Mouse (Mus musculus) testis, adult 2 months (tissue): ENCODE data around the gene Irf6.

Experiments used
- CTCF ChIP-seq: fragments of 200-500 bp; IDR thresholded peaks from 2 replicates; pipeline ENCODE4 v1.5.1; 2012; ENCODE audit warnings: low read depth, mild to moderate bottlenecking, inconsistent platforms, low read length, moderate library complexity; ENCODE audit not compliant: control insufficient read depth, insufficient read depth, insufficient replicate concordance
- POLR2A ChIP-seq: fragments of 200-500 bp; IDR thresholded peaks from 2 replicates; pipeline ENCODE4 v1.6.1; 2012; ENCODE audit warnings: low read depth, mild to moderate bottlenecking, inconsistent platforms, low read length, moderate library complexity; ENCODE audit not compliant: control insufficient read depth

- no peak for TF ChIP-seq CTCF
- TF ChIP-seq POLR2A = no peak
Measured at GRCm38 (mm10) chr1:193189151-193189621, 36.3 kb downstream of the Irf6 start.
